Mouse (Mus musculus): Measurements from ENCODE around the gene Rnf40.
"Not testable (repeated sequence)": the region's sequence is repeated elsewhere in the genome, so short reads cannot be mapped to it uniquely, and the experiment has no call there.

Rnf40 gene

GRCm38 (mm10) chr7:127602903-127603302 lies 14.3 kb downstream of the Rnf40 start:
- no peak for DNase-seq (ENCODE audit: low spot score)

GRCm38 (mm10) chr7:127604256-127604655 lies 15.7 kb downstream of the Rnf40 start:
- no peak for DNase-seq (ENCODE audit: low spot score)

- DNase-seq (ENCODE audit: low spot score), result no peak
These were observed 18.6 kb downstream of the Rnf40 start for GRCm38 (mm10) chr7:127607150-127607549.

- DNase-seq (ENCODE audit: low spot score), result no peak
These were observed 22.4 kb downstream of the Rnf40 start for GRCm38 (mm10) chr7:127611011-127611410.

DNA sequence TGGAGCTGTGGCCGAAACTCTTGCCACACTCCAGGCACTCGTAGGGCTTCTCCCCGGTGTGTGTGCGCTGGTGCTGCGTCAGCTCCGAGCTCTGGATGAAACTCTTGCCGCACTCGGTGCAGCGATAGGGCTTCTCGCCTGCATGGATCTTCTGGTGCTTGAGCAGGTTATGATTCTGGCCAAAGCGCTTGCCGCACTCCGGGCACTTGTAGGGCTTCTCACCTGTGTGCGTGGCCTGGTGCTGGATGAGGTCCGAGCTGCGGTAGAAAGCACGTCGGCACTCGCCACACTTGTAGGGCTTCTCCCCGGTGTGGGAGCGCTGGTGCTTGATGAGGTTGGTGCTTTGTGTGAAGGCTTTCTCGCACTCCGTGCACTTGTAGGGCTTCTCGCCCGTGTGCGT lies 23.0 kb downstream of the Rnf40 start:
- no peak for DNase-seq (ENCODE audit: low spot score)

DNA sequence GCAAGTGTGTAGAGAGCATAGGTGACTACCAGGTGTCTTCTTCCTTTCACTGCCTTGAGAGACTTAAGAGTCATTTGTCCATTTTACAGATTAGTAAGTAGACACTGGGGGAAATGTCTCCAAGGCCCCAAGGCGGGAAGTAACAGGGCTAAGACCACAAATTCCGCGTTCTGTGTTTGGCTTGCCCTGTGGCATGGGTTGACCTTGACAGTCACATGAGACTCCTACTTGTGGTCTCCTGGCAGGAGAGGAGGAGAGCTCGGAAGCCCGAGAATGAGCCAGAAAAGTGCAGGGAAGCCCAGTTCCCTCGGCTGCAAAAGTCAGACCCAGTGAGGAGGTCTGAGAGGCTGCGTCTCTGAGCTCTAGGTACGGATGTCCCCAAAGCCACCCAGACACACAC lies 24.9 kb downstream of the Rnf40 start:
- DNase-seq (ENCODE audit: low spot score), result no peak

DNA sequence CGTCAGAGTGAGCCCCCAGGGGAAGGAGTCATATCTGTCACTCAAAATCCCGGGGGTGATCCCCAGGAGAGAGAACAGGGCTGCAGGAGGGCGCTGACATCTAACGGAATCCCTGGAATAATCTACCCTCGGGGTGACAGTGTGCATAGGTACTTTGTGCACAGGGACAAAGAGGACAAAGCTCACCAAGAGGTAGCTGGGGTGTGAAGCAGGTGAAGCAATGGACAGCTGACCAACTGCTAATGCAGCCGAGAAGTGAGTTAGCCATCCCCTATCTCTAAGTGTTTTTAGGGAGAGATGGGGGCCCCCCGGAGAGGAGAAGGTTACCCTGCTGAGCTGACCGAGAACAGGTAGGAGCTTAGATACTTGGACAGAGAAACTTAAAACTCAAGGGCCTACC lies 25.5 kb downstream of the Rnf40 start:
- no peak for DNase-seq (ENCODE audit: low spot score)

GRCm38 (mm10) chr7:127614511-127614890 lies 25.9 kb downstream of the Rnf40 start:
- DNase-seq (ENCODE audit: low spot score), result peak; percentile 20

DNA sequence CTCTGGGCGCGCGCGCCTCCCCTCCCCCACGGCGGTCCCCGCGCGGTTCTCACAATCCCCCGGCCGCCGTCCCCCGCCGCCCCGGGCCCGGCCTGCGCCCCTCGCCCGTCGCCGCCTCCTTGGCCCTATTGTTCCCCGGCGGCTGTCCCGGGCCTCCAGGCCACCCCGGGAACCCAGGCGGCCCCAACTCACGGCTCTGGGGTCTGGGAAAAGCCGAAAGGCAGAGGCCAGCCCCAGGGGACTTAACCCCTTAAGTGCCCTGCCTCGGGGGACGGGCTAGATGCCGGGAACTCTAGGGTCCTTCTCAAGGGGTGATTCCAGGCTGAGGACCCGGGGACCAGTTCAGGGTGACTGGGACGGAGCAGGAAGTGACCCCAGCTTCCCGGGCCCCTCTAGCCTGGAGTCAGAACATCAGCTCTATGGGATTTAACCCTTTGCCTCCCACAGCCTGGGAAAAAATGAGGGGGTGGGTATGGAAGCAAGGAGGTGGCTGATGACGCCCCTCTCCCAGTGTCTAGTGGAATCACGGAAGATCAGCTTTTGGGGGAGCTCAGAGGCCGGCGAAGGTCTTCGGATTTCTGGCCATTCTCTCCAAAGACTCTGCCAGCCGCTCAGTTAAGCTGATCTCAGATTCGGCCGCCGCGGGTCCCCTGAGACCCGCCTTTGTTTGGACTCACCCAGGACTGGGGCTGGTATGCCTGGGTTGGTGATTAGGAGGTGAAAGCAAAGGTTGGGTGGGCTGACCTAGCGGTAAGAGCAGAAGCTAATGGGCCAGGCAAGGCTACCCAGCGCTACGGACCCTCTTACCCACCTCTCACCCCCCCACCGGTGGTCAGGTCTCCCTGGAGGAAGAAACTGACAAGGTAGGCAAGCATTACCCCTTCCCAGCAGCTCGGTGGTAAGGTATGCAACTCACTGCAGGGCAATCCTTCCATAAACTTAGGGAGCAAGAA lies 26.6 kb downstream of the Rnf40 start, which contains the start of gene Zfp629:
Zfp629 (minus strand) TSS at position 907 of the 953 bp plus-strand sequence.
- peak; percentile 24 for DNase-seq (ENCODE audit: low spot score)

DNA sequence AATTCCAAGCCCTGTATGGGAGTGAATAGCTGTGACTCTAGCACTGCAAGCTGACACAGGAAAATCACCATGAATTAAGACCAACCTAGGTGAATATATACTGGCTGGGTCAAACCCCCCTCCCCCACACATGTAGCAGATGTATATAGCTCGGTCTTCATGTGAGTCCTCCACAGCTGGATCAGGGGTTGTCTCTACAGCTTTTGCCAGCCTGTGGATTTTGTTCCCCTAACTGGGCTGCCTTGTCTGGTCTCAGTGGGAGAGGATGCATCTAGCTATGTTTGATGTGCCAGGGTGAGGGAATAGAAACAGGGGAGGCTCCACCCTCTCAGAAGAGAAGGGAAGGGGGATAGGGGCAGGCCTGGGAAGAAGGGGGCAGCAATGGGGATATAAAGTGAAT lies 27.8 kb downstream of the Rnf40 start:
- DNase-seq (ENCODE audit: low spot score), result no peak

GRCm38 (mm10) chr7:127616881-127617280 lies 28.3 kb downstream of the Rnf40 start:
- no peak for DNase-seq (ENCODE audit: low spot score)

- no peak for DNase-seq (ENCODE audit: low spot score)
These were observed 29.4 kb downstream of the Rnf40 start for GRCm38 (mm10) chr7:127617962-127618361.

- DNase-seq (ENCODE audit: low spot score), result not testable (repeated sequence)
These were observed 29.8 kb downstream of the Rnf40 start for GRCm38 (mm10) chr7:127618402-127618801.

- no peak for DNase-seq (ENCODE audit: low spot score)
These were observed 37.5 kb downstream of the Rnf40 start for GRCm38 (mm10) chr7:127626039-127626438.

DNA sequence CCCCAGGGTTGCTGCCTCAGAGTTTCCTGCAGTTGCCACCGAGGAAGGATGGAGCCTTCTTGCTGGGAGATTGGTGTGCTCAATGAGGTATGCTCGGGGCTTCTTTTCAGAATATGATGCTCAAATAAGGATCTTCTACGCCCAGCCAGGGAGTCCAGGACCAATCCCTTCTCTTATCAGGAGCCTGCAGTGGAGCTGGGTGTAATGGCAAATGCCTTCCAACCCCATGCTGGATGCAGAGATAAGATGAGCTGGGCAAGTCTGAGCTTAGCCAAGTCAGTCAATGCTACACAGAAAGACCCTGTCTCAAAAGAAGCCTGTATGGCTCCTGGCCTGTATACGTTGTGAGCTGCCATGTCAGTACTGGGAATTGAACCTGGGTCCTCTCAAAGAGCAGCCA lies 37.9 kb downstream of the Rnf40 start:
- DNase-seq (ENCODE audit: low spot score), result no peak

DNA sequence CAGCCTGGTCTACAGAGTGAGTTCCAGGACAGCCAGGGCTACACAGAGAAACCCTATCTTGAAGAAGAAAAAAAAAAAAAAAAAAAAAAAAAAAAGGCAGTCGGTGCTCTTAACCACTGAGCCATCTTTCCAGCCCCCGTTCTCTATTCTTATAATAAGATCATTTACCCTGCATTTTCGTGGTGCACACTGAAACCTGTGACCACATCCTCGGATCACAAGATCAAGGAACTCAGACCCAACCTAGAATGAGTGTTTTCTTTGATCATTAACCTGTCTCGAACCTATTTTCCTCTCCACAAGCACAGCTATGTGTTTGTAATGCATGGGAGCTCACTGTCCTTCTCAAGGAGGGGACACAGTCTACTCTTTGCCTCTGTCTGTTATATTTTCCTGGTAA lies 40.1 kb downstream of the Rnf40 start:
- peak; percentile 80 for DNase-seq (ENCODE audit: low spot score)

- no peak for DNase-seq (ENCODE audit: low spot score)
These were observed 42.8 kb downstream of the Rnf40 start for GRCm38 (mm10) chr7:127631416-127631815.

DNA sequence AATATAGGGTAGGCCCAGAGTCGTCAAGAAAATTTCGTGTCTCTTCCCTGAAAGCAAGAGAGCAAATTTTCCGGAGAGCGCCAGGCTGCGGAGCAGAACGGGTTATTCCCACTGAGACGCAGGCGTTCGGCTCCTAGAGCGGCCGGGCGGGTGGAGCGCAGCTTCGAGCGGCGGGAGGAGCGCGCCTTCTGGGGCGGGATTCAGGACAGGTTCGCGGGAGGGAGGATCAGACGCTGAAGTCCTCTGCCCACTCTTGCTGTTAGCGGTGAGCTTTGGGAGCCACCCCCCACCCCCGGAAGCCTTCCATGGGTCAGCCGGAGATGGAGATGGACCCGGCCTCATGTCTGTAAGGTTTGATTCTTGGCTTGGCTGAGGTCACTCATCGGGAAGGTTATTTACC lies 48.4 kb downstream of the Rnf40 start:
- DNase-seq (ENCODE audit: low spot score), result no peak

DNA sequence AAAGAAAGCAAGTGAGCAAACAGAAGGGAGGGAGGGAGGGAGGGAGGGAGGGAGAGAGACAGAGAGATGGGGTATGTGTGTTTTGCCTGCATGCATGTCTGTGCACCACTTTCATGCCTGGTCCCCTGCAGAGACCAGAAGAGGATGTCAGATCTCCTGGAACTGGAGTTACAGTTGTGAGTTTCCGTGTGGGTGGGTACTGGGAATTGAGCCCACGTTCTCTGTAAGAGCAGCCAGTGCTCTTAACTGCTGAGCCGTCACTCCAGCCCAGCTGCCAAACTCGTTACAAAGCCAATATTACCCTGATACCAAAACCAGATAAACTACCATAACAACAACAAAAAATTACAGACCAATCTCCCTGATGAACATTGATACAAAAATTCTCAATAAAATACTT lies 52.7 kb downstream of the Rnf40 start:
- DNase-seq (ENCODE audit: low spot score), result no peak

GRCm38 (mm10) chr7:127642254-127642653 lies 53.7 kb downstream of the Rnf40 start:
- DNase-seq (ENCODE audit: low spot score), result no peak

DNA sequence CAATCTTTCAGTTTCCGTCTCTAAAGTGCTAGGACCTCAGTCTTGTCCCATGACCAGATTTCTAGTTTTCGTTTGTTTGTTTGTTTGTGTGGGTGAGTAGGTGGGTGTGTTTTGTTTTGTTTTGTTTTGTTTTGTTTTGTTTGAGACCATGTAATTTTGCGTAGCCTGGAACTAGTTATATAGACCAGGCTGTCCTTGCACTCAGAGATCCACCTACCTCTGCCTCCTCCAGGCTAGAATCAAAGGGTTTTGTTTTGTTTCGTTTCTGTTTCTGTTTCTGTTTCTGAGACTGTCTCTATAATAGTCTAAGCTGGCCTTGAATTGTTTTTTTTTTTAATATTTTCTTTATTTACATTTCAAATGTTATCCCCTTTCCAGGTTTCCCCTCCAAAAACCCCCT lies 57.8 kb downstream of the Rnf40 start:
- DNase-seq (ENCODE audit: low spot score), result no peak

- not testable (repeated sequence) for DNase-seq (ENCODE audit: low spot score)
These were observed 59.0 kb downstream of the Rnf40 start for GRCm38 (mm10) chr7:127647576-127647975.

GRCm38 (mm10) chr7:127648516-127649201 lies 60.1 kb downstream of the Rnf40 start:
- DNase-seq (ENCODE audit: low spot score), result no peak
